9 mouse cellular contexts compared by ENCODE assay signal in the genomic region with DNA sequence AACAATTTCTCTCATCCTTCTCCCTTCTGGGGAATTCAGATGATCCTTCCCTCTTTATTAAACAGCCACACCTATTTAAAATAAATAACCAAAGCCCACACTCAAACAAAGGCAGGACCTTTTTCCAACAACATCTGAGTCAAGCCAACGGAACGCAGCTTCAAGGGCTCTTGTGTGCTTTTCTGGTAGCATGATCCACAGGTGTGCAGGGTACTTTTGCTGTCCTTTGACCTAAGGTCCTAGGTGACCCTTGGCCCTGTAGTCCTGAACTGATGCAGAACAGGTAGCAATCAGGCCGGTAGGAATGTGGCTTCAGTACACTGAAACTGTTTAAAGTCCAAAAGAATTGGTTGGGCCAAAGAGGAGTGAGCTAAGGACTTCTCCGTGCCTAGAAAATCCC. TPM values are rescaled to one million over a fixed set of nuclear protein-coding genes. Genes with fewer than 3 reads are reported as not detected.
DNase-seq lines count a peak whose midpoint lies in the region; ATAC-seq lines count a peak whose summit lies in the region.
"Had no signal": no experiment of that assay in that cellular context is flagged by ENCODE, and none has a peak within 500 bp of the region (broad histone marks: within the 10 kb centered on the region; RNA-seq: fewer than 3 reads in every experiment).

No protein-coding gene starts in this region.

- H3K27me3 ChIP-seq in midbrain, embryonic 10.5 days (ENCODE audit: low read depth, poor library complexity, severe bottlenecking): peaks cover 40% of the 10 kb centered on the region
- peaks cover 14% of the 10 kb centered on the region for H3K27me3 ChIP-seq in midbrain, embryonic 11.5 days (ENCODE audit: control insufficient read depth, insufficient read depth, low read length)
- H3K27me3 ChIP-seq in kidney, embryonic 14.5 days (ENCODE audit: control insufficient read depth, insufficient read depth, low read length): no peaks in the 10 kb centered on the region; the same call in 1 of the 2 replicates
- peaks cover 6% of the 10 kb centered on the region; the same call in 1 of the 2 replicates for H3K27me3 ChIP-seq in lung, embryonic 16.5 days (ENCODE audit: control insufficient read depth, insufficient read depth, low read depth, low read length)

- peaks cover 20% of the 10 kb centered on the region for H3K4me1 ChIP-seq in midbrain, embryonic 10.5 days
- peaks cover 3% of the 10 kb centered on the region; the same call in 1 of the 2 replicates for H3K4me1 ChIP-seq in midbrain, embryonic 11.5 days (ENCODE audit: control insufficient read depth, insufficient read depth, low read length)
- H3K4me1 ChIP-seq in kidney, embryonic 14.5 days (ENCODE audit: control insufficient read depth, insufficient read depth, low read length): no peaks in the 10 kb centered on the region
- no peaks in the 10 kb centered on the region; the same call in 1 of the 2 replicates for H3K4me1 ChIP-seq in lung, embryonic 16.5 days (replicated peaks; ENCODE audit: control insufficient read depth, insufficient read depth, low read length)

- 73% methylated on average over 4 of the region's 4 CpGs for WGBS in midbrain, embryonic 10.5 days
- WGBS in midbrain, embryonic 11.5 days: 76% methylated on average over 4 of the region's 4 CpGs
- 57% methylated on average over 4 of the region's 4 CpGs for WGBS in kidney, embryonic 14.5 days
- 40% methylated on average over 4 of the region's 4 CpGs for WGBS in lung, embryonic 16.5 days

- no peak for DNase-seq in midbrain, embryonic 10.5 days (ENCODE audit: low spot score)
- DNase-seq in midbrain, embryonic 11.5 days (ENCODE audit: low spot score, missing footprints): no peak
- DNase-seq in ovary, postnatal 10 days (ENCODE audit: low spot score): no peak
- DNase-seq in gastrocnemius, postnatal 25 days: no peak
- no peak for DNase-seq in ovary, adult 18-20 months (ENCODE audit: low spot score)
- no peak for DNase-seq in thymus, postnatal 0 days (ENCODE audit: low spot score)

- no peak overlapping the region for H3K9ac ChIP-seq in midbrain, embryonic 11.5 days (ENCODE audit: low read length)
- no peak overlapping the region for H3K9ac ChIP-seq in kidney, embryonic 14.5 days (ENCODE audit: low read depth, low read length)
- no peak overlapping the region for H3K9ac ChIP-seq in lung, embryonic 16.5 days (ENCODE audit: low read length)

- ATAC-seq in midbrain, embryonic 11.5 days (ENCODE audit: low FRiP score): no peak
- ATAC-seq in kidney, embryonic 14.5 days (ENCODE audit: low FRiP score, low TSS enrichment): no peak
- peak; percentile 31; the same call in 1 of the 2 replicates for ATAC-seq in lung, embryonic 16.5 days (ENCODE audit: low read depth)

- no peak overlapping the region for H3K27ac ChIP-seq in midbrain, embryonic 10.5 days (replicated peaks)
- no peak overlapping the region for H3K27ac ChIP-seq in midbrain, embryonic 11.5 days (ENCODE audit: low read depth, low read length)
- H3K27ac ChIP-seq in kidney, embryonic 14.5 days (ENCODE audit: low read depth, low read length): no peak overlapping the region
- H3K27ac ChIP-seq in lung, embryonic 16.5 days (ENCODE audit: low read length): no peak overlapping the region

- no peaks in the 10 kb centered on the region for H3K9me3 ChIP-seq in midbrain, embryonic 10.5 days (replicated peaks)
- H3K9me3 ChIP-seq in midbrain, embryonic 11.5 days (ENCODE audit: control insufficient read depth, low read length): no peaks in the 10 kb centered on the region
- no peaks in the 10 kb centered on the region for H3K9me3 ChIP-seq in kidney, embryonic 14.5 days (ENCODE audit: control insufficient read depth, low read length)
- H3K9me3 ChIP-seq in lung, embryonic 16.5 days (ENCODE audit: control insufficient read depth, low read length): no peaks in the 10 kb centered on the region
- H3K9me3 ChIP-seq: G1E had no signal

- H3K4me2 ChIP-seq in midbrain, embryonic 11.5 days: no peak overlapping the region; the same call in 1 of the 2 replicates
- H3K4me2 ChIP-seq in kidney, embryonic 14.5 days (replicated peaks; ENCODE audit: low read depth, low read length): peak overlapping the region; percentile 90
- H3K4me2 ChIP-seq in lung, embryonic 16.5 days (ENCODE audit: low read depth, low read length): no peak overlapping the region; the same call in 1 of the 2 replicates

- H3K4me3 ChIP-seq in midbrain, embryonic 10.5 days: peak overlapping the region; percentile 66
- no peak overlapping the region; the same call in 1 of the 2 replicates for H3K4me3 ChIP-seq in midbrain, embryonic 11.5 days (ENCODE audit: low read depth, low read length)
- H3K4me3 ChIP-seq in kidney, embryonic 14.5 days (ENCODE audit: low read length): peak overlapping the region; percentile 66; the same call in 1 of the 2 replicates
- no peak overlapping the region for H3K4me3 ChIP-seq in lung, embryonic 16.5 days (ENCODE audit: low read length)

- H3K36me3 ChIP-seq in midbrain, embryonic 10.5 days: no peaks in the 10 kb centered on the region
- H3K36me3 ChIP-seq in midbrain, embryonic 11.5 days (ENCODE audit: control insufficient read depth, insufficient read depth, low read length): no peaks in the 10 kb centered on the region
- H3K36me3 ChIP-seq in kidney, embryonic 14.5 days (ENCODE audit: control insufficient read depth, insufficient read depth, low read length): no peaks in the 10 kb centered on the region
- H3K36me3 ChIP-seq in lung, embryonic 16.5 days (ENCODE audit: control insufficient read depth, insufficient read depth, low read length): no peaks in the 10 kb centered on the region
- H3K36me3 ChIP-seq: G1E had no signal

RNA-seq across cellular contexts. Expression of a gene that starts 0.6 kb away (rescaled TPM):
- polyA plus RNA-seq in midbrain, embryonic 10.5 days (2016; fragmentation: Nextera tagmentation; extraction: Ambion mirVana): 3.2 and 5.2 TPM in 2 replicates
- 4.4 and 7.5 TPM in 2 replicates for polyA plus RNA-seq in midbrain, embryonic 11.5 days (2014; fragmentation: Nextera tagmentation; extraction: Ambion mirVana)
- polyA plus RNA-seq in kidney, embryonic 14.5 days (2014; fragmentation: Nextera tagmentation; extraction: Ambion mirVana): 9.2 and 14.1 TPM in 2 replicates
- polyA plus RNA-seq in lung, embryonic 16.5 days (2015; fragmentation: Nextera tagmentation; extraction: Ambion mirVana): 10.2 and 10.4 TPM in 2 replicates
- total RNA-seq in gastrocnemius, postnatal 25 days (2021): not detected
- polyA plus RNA-seq in thymus, postnatal 0 days (2015; fragmentation: Nextera tagmentation; extraction: Ambion mirVana): 12.6 and 12.9 TPM in 2 replicates
- polyA plus RNA-seq: G1E had no signal

RNA-seq across cellular contexts. Expression of a gene that starts 11.7 kb away (rescaled TPM):
- 19.4 and 20.0 TPM in 2 replicates for polyA plus RNA-seq in midbrain, embryonic 10.5 days (2016; fragmentation: Nextera tagmentation; extraction: Ambion mirVana)
- 18.3 and 19.3 TPM in 2 replicates for polyA plus RNA-seq in midbrain, embryonic 11.5 days (2014; fragmentation: Nextera tagmentation; extraction: Ambion mirVana)
- polyA plus RNA-seq in kidney, embryonic 14.5 days (2014; fragmentation: Nextera tagmentation; extraction: Ambion mirVana): 18.1 and 27.7 TPM in 2 replicates
- polyA plus RNA-seq in lung, embryonic 16.5 days (2015; fragmentation: Nextera tagmentation; extraction: Ambion mirVana): 15.1 and 15.2 TPM in 2 replicates
- total RNA-seq in gastrocnemius, postnatal 25 days (2021): 1 to 10 TPM; 3.7 to 4.0 TPM
- polyA plus RNA-seq in thymus, postnatal 0 days (2015; fragmentation: Nextera tagmentation; extraction: Ambion mirVana): 8.6 and 11.6 TPM in 2 replicates

Comparison
In these comparisons a context has a peak if more than half of its experiments do, and no peak if none do; other contexts are left out.
1. H3K4me3 ChIP-seq: peak in midbrain, embryonic 10.5 days (single experiment) and kidney, embryonic 14.5 days (single experiment); none in midbrain, embryonic 11.5 days (single experiment) and lung, embryonic 16.5 days (single experiment).